Mouse (Mus musculus) lung, postnatal 36 days (tissue): Measurements from ENCODE around the gene Grb2.
A peak's percentile ranks its signal among the peaks of the same experiment; 100 is the strongest.
"Not testable (repeated sequence)": the region's sequence is repeated elsewhere in the genome, so short reads cannot be mapped to it uniquely, and the experiment has no call there.

Source experiments
- DNase-seq: peaks from one replicate; pipeline ENCODE4 v3.0.0; 2022; ENCODE audit warnings: mixed read lengths

The Grb2 gene

GRCm38 (mm10) chr11:115685954-115686353 is 22.4 kb downstream of the Grb2 start:
- DNase-seq, result no peak

GRCm38 (mm10) chr11:115684877-115685276 is 23.5 kb downstream of the Grb2 start:
- DNase-seq, result peak; percentile 56

- DNase-seq, result no peak
Observed at GRCm38 (mm10) chr11:115683326-115683725, 25.1 kb downstream of the Grb2 start.

- DNase-seq, result no peak
Observed at GRCm38 (mm10) chr11:115682411-115682810, 26.0 kb downstream of the Grb2 start.

GRCm38 (mm10) chr11:115679554-115680238 is 28.7 kb downstream of the Grb2 start:
- no peak for DNase-seq

- no peak for DNase-seq
Observed at GRCm38 (mm10) chr11:115678861-115679260, 29.5 kb downstream of the Grb2 start.

GRCm38 (mm10) chr11:115677511-115677910 is 30.9 kb downstream of the Grb2 start:
- no peak for DNase-seq

- peak; percentile 44 for DNase-seq
Observed at GRCm38 (mm10) chr11:115676738-115677137, 31.7 kb downstream of the Grb2 start.

- DNase-seq, result no peak
Observed at GRCm38 (mm10) chr11:115674235-115674865, 34.0 kb downstream of the Grb2 start.

- no peak for DNase-seq
Observed at GRCm38 (mm10) chr11:115673471-115674234, 34.7 kb downstream of the Grb2 start.

- DNase-seq, result no peak
Observed at GRCm38 (mm10) chr11:115672226-115672987, 36.0 kb downstream of the Grb2 start.

GRCm38 (mm10) chr11:115670451-115671050 is 37.8 kb downstream of the Grb2 start:
- DNase-seq, result no peak

GRCm38 (mm10) chr11:115663676-115664335 is 44.6 kb downstream of the Grb2 start:
- no peak for DNase-seq

GRCm38 (mm10) chr11:115660376-115660775 is 48.0 kb downstream of the Grb2 start:
- DNase-seq, result no peak

- DNase-seq, result no peak
Observed at GRCm38 (mm10) chr11:115658521-115658920, 49.9 kb downstream of the Grb2 start.

- no peak for DNase-seq
Observed at GRCm38 (mm10) chr11:115654128-115654527, 54.3 kb downstream of the Grb2 start.

GRCm38 (mm10) chr11:115653194-115653593 is 55.2 kb downstream of the Grb2 start:
- no peak for DNase-seq

GRCm38 (mm10) chr11:115651680-115652079 is 56.7 kb downstream of the Grb2 start:
- no peak for DNase-seq

GRCm38 (mm10) chr11:115649706-115650105 is 58.7 kb downstream of the Grb2 start:
- DNase-seq, result no peak

GRCm38 (mm10) chr11:115647459-115647858 is 60.9 kb downstream of the Grb2 start:
- DNase-seq, result peak; percentile 86

GRCm38 (mm10) chr11:115646439-115646838 is 62.0 kb downstream of the Grb2 start:
- no peak for DNase-seq

- not testable (repeated sequence) for DNase-seq
Observed at GRCm38 (mm10) chr11:115645498-115645897, 62.9 kb downstream of the Grb2 start.
